Mouse (Mus musculus) MN1 (cell line): ENCODE measurements around the gene Bcl9.

Experiments used
- DNase-seq: peaks from one replicate; pipeline ENCODE4 v3.0.0-alpha.2; 2016; ENCODE audit warnings: low spot score

The Bcl9 gene

DNA sequence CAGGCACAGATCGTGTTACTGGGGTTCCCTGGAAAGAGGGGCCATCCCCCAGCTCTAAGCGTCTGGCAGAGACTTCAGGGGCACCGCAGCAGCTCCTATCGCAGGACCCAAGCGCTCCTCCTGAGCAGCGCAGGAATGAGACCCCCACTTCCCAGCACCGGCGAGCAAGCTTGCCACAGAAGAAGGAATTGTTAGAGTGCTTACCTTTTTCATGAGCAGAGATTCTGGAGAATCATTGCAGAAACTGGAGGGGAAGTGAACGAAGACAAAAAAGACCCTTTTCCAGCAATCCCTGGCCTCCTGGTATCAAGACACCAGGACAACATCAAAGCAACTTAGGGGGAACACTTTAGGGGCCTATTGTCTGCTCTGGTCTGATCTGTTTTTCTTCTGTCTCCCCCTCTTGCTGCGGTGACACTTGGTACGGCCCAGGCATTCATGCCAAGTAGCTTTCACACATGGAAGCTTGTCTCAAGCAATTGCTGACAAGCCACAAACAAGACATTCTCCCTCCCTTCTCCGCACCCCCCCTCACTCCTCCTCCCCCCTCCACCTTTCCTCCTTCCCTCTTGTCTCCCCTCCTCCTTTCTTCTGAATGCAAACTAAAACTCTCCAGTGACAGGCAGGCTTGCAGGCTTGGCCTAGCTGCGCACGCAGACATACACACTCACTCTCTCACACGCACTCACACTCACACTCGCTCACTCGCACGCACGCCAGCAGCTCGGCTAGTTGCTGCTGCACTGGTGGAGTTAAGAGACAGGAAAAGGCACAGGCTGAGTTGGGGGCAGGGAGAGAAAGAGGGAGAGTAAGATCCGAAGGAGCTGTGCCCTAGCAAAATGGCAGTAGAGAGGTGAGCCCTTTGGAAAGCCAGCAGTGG, at the start of gene Bcl9:
Bcl9 (minus strand) TSS at position 365 of the 880 bp plus-strand sequence.
- peak; percentile 86 for DNase-seq

GRCm38 (mm10) chr3:97339193-97339576, 41.5 kb upstream of the Bcl9 start:
- DNase-seq = no peak

DNA sequence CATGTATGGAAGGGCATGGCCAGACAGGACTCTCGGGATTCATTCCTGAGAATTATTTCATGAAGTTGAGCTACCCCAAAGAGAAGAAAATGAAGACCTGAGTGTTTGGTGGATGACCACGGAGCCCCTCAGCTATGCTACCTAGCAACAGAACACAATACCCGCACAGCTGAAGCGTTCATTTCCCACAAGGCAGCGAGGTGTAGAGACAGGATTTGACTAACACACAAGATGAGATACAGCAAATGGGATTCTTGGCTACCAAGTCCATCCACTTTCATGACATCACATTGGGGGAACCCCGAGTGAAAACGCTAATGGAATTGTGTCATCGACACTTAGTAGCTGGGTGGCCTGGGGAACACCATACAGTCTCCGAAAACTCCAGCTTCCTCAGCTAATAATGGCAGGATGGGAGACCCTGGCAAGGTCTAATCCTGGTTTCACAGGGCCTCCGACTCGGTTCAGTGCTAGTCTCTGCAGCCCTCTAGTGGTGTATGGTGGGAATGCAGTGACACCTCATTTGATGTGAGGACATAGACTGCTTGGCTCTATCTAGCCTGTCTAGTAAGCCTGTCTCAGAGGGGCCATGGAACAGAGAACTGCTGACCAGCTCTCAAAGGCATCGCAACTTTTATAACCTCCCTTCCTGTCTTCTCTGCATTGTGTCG, 40.9 kb upstream of the Bcl9 start:
- peak; percentile 91 for DNase-seq

GRCm38 (mm10) chr3:97337306-97337705, 39.6 kb upstream of the Bcl9 start:
- peak; percentile 14 for DNase-seq

DNA sequence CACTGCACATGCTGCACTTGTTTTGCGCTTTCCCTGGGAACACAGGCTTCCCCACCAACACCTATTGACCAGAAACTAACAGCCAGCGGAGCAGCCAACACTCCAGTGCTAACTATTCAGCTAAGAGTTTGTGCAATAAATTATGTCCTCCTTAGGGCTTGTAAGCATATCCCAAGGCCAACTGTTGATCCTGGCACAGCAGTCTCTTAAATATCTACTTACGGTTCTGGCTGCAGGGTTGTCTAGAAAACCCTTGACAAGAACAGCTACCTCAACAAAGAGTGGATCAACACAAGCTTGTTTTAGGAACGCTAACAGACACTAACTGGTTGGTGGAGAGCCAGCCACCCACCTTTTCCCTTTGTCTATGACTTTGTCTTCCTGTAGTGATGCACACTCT, 38.6 kb upstream of the Bcl9 start:
- DNase-seq = no peak

GRCm38 (mm10) chr3:97334618-97335017, 36.9 kb upstream of the Bcl9 start:
- no peak for DNase-seq

- no peak for DNase-seq
Measured at GRCm38 (mm10) chr3:97332172-97332571, 34.5 kb upstream of the Bcl9 start.

DNA sequence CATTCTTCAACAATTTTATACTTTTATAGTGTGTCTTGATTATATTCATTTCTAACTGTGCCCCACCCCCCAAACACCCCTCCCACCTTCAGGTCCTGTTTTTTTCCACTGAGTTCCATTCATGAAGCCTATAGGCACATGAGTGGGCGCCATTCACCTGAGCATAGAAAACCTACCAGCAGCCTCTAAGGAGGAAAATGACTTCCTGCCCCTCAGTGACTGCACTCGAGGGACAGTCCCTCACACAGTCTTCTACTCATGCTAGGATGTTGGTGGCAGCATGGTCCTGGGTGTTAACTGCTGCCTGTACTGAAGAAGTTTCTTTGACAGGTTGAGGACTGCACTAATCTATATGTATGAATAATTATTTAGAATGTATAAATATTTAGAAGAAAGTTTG, 30.1 kb upstream of the Bcl9 start:
- DNase-seq = peak; percentile 15

DNA sequence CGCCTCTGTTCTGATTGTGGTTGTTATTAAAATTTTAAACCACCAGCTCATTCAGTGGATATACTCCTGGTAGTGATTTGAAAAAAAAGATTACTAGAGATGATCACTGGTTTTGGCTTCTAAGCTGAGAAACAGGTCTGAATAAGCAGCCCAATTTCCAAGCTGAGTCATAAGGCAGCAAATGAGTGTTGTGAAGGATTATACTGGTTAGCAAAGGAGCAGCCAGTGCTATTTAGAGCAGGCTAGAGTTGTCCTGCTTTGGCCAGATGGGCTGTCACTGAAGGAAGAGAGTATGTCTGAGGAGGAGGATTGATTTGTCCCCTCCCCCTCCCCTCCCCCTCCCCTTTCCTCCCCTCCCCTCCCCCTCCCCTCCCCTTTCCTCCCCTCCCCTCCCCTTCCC, 29.6 kb upstream of the Bcl9 start:
- peak; percentile 26 for DNase-seq

- peak; percentile 48 for DNase-seq
Measured at GRCm38 (mm10) chr3:97325621-97326345, 28.1 kb upstream of the Bcl9 start.

DNA sequence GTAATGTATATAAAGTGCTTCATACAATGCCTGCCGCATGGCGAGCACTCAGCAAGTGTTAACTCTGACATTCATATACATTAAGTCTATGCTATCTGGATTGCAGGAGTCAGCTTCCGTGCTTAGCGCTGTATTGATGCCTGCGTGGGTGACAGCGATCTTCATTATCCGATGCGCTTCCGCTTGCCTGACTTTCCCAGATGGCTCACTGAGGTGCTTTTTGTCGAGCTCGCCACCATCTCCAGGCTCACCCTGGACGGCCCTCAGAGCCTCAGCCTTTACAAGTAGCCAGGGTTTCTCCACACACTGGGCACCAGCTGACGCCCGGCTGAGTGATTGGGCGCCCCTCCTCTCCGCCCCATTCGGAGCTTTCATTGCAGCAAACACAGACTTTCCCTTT, 26.3 kb upstream of the Bcl9 start:
- DNase-seq = no peak

GRCm38 (mm10) chr3:97317302-97317701, 19.6 kb upstream of the Bcl9 start:
- DNase-seq = no peak

DNA sequence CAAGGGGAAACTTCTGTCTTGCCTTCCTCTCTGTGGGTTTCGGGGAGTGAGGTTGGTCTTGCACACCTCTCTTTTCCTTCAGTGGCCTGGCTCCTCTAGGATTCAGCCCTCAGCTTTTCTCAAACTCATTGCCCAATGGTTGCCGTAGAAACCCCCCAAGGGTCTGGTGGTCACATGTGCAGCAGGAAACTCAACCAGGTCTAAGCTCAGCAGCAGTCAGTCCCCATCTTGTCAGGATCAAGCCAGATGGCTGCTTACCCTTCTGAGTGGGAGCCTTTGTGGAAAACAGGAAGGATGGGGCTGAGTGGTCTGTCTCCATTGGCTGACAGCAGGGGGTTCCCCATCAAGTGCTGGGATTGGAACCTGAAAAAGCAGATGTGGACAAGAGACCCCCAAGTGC, 15.7 kb upstream of the Bcl9 start:
- no peak for DNase-seq

DNA sequence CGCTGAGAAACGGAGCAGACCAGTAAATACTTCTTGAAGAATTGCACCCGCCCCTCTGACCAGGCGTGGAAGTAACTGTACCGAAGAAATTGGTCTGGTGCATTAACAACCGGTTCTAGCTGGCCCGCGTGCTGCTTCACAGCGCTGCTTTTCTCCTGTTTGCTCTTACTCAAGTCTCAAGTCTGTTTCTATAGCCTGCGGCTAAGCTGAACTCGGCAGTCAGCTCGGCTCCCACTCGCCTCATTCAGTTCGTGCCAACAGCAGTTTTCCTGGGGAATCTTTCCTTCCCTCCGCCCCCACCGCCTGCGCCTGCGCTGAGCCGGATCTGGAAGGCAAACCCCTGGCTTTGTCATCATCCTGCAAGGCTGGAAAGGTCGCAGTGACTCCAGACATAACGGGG, 14.3 kb upstream of the Bcl9 start:
- no peak for DNase-seq

- peak; percentile 42 for DNase-seq
Measured at GRCm38 (mm10) chr3:97309748-97310536, 12.2 kb upstream of the Bcl9 start.

GRCm38 (mm10) chr3:97308440-97308839, 10.7 kb upstream of the Bcl9 start:
- DNase-seq = no peak

GRCm38 (mm10) chr3:97305907-97306306, 8.2 kb upstream of the Bcl9 start:
- no peak for DNase-seq

GRCm38 (mm10) chr3:97301586-97301985, 3.9 kb upstream of the Bcl9 start:
- no peak for DNase-seq

GRCm38 (mm10) chr3:97300370-97300769, 2.7 kb upstream of the Bcl9 start:
- no peak for DNase-seq

- no peak for DNase-seq
Measured at GRCm38 (mm10) chr3:97299885-97300284, 2.2 kb upstream of the Bcl9 start.

DNA sequence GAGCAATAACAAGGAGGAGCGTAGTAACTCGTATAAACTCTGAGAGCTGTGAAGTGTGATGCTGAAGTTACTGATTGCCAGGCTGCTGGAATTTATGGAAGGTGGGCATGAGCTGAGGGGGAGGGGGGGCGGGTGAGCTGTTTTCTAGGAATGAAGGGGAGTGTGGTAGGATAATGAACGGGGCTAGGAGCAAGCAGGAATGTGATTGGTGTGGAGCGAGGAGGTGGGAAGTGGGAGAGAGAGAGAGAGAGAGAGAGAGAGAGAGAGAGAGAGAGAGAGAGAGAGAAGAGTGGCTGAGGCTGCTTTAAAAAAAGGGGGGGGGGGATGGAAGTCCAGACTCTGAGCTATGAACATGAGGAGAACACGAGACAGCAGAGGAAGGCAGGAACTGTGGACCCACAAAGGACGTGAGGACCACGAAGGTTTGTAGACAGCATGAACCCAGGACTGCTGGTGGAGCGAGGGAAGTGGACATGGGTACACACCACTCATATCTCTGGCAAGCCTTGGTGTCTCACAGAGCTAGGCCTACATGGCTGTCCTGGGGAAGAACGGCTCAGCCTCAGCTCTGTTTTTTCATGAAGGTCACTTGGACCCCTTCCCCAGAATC, 1.2 kb upstream of the Bcl9 start:
- no peak for DNase-seq
